Mouse (Mus musculus) forelimb bud, embryonic 11.5 days (tissue): ENCODE measurements at regions not wholly inside any gene's neighbourhood (a gene's known extent, or its start where the extent isn't known, plus 50 kb on each side); places are given as distances from the start of the nearest gene placed in this dataset.
"Not testable (repeated sequence)": the region's sequence is repeated elsewhere in the genome, so short reads cannot be mapped to it uniquely, and the experiment has no call there.

Experiments
- DNase-seq: peaks from one replicate; pipeline ENCODE4 v3.0.0-alpha.2; 2012; ENCODE audit warnings: low read depth, low spot score

GRCm38 (mm10) chr5:10550115-10550514, 303.8 kb upstream of the Gm5152 start:
- not testable (repeated sequence) for DNase-seq

- DNase-seq = no peak
Observed at GRCm38 (mm10) chr5:10562321-10562720, 316.0 kb upstream of the Gm5152 start.

GRCm38 (mm10) chr5:10592392-10592791, 346.1 kb upstream of the Gm5152 start:
- peak; percentile 4 for DNase-seq

GRCm38 (mm10) chr5:10600774-10601173, 346.8 kb upstream of the Gm8871 start:
- no peak for DNase-seq

- DNase-seq = peak; percentile 5
Observed at GRCm38 (mm10) chr5:10633176-10633575, 314.4 kb upstream of the Gm8871 start.

- peak; percentile 52 for DNase-seq
Observed at GRCm38 (mm10) chr5:10648075-10648474, 299.5 kb upstream of the Gm8871 start.

- no peak for DNase-seq
Observed at GRCm38 (mm10) chr5:10663301-10663700, 284.3 kb upstream of the Gm8871 start.

- no peak for DNase-seq
Observed at GRCm38 (mm10) chr5:10674199-10674598, 273.4 kb upstream of the Gm8871 start.

- no peak for DNase-seq
Observed at GRCm38 (mm10) chr5:10685519-10685918, 262.1 kb upstream of the Gm8871 start.

- no peak for DNase-seq
Observed at GRCm38 (mm10) chr5:10727056-10727455, 220.5 kb upstream of the Gm8871 start.

GRCm38 (mm10) chr5:10749546-10749945, 198.1 kb upstream of the Gm8871 start:
- DNase-seq = peak; percentile 52

- no peak for DNase-seq
Observed at GRCm38 (mm10) chr5:10767469-10767868, 180.1 kb upstream of the Gm8871 start.
